Mouse (Mus musculus) liver, embryonic 14.5 days (tissue): ENCODE results near the gene Prpf40a. TPM values are rescaled to one million over a fixed set of nuclear protein-coding genes. Genes with fewer than 3 reads are reported as not detected.

Experiments
- ATAC-seq: fragments of 200-750 bp; cut with Nextera tagmentation; 2 replicates; pipeline ENCODE4 v1.8.0; 2017; ENCODE audit warnings: moderate number of reproducible peaks, mild to moderate bottlenecking, moderate library complexity; ENCODE audit not compliant: insufficient read depth
- DNase-seq, 3 experiments: peaks; one replicate each; pipeline ENCODE4 v3.0.0-alpha.2; 2012 to 2013; ENCODE audit warnings: low read depth in 3 of 3, low spot score in 3 of 3
- H3K27ac ChIP-seq: fragments of 300-500 bp; sonication (generic); 2 replicates; pipeline ENCODE4 v1.5.1; 2014; ENCODE audit warnings: moderate library complexity, mild to moderate bottlenecking, control low read depth, inconsistent platforms
- H3K27me3 ChIP-seq: fragments of 300-500 bp; sonication (generic); 2 replicates; pipeline ENCODE4 v1.6.1; 2014; ENCODE audit warnings: mild to moderate bottlenecking, low read length, moderate library complexity; ENCODE audit not compliant: control insufficient read depth, insufficient read depth
- H3K36me3 ChIP-seq: fragments of 300-500 bp; sonication (generic); replicated peaks from 2 replicates; pipeline ENCODE4 v1.6.1; 2014; ENCODE audit warnings: low read depth; ENCODE audit not compliant: control insufficient read depth, insufficient read depth
- H3K4me1 ChIP-seq, 2 experiments: fragments of 200-500 bp in 1 of 2; fragments of 300-500 bp in 1 of 2; sonication (generic) in 1 of 2; replicated peaks; 2 replicates each; pipeline ENCODE4 v1.6.1; 2012 to 2014; ENCODE audit warnings: antibody characterized with exemption in 1 of 2, inconsistent platforms in 1 of 2, low read length in 1 of 2; ENCODE audit not compliant: control insufficient read depth in 2 of 2, insufficient read depth in 2 of 2
- H3K4me2 ChIP-seq: fragments of 300-500 bp; sonication (generic); 2 replicates; pipeline ENCODE4 v1.6.1; 2014; ENCODE audit warnings: low read depth, mild to moderate bottlenecking, control low read depth, moderate library complexity
- H3K4me3 ChIP-seq, 2 experiments: fragments of 200-500 bp in 1 of 2; fragments of 300-500 bp in 1 of 2; sonication (generic) in 1 of 2; 2 replicates each; pipeline ENCODE4 v1.5.1; 2012 to 2014; ENCODE audit warnings: low read depth in 2 of 2, low read length in 2 of 2, mild to moderate bottlenecking in 2 of 2, control low read depth in 1 of 2, inconsistent platforms in 1 of 2, moderate library complexity in 1 of 2; ENCODE audit not compliant: insufficient read depth in 1 of 2
- H3K9ac ChIP-seq: fragments of 300-500 bp; sonication (generic); replicated peaks from 2 replicates; pipeline ENCODE4 v1.6.1; 2014; ENCODE audit warnings: mild to moderate bottlenecking, control low read depth, moderate library complexity
- H3K9me3 ChIP-seq: fragments of 300-500 bp; sonication (generic); 2 replicates; pipeline ENCODE4 v1.6.1; 2016; ENCODE audit warnings: low read length, mixed read lengths; ENCODE audit not compliant: control insufficient read depth
- CTCF ChIP-seq: IDR thresholded peaks from 2 replicates; pipeline ENCODE4 v1.5.1; 2016; ENCODE audit warnings: antibody characterized with exemption, low read depth, control low read depth
- EP300 ChIP-seq: IDR thresholded peaks from 2 replicates; pipeline ENCODE4 v1.6.1; 2016; ENCODE audit warnings: antibody characterized with exemption, low read depth
- WGBS: fragments of 180-500 bp; shearing (Covaris S2); extraction: QIAGEN DNeasy Blood & Tissue Kit; methylation state at CpG from one replicate; pipeline ENCODE4 v1.1.7; 2014; ENCODE audit not compliant: insufficient replicate concordance; 5-methylcytosine and 5-hydroxymethylcytosine counted together
- polyA plus RNA-seq, 2 experiments: library from polyadenylated mRNA; depleted of rRNA in 1 of 2; stranded (reverse) in 1 of 2; unstranded in 1 of 2; fragments of >200 nt; fragmentation: Nextera tagmentation in 1 of 2; extraction: Ambion mirVana in 1 of 2; gene quantifications; 2 replicates each; pipeline versions ENCODE4 v1.2.1 to v1.2.3; 2012 to 2014

Gene Prpf40a
- polyA plus RNA-seq, 2 experiments, result 11.0 to 76.3 TPM

DNA sequence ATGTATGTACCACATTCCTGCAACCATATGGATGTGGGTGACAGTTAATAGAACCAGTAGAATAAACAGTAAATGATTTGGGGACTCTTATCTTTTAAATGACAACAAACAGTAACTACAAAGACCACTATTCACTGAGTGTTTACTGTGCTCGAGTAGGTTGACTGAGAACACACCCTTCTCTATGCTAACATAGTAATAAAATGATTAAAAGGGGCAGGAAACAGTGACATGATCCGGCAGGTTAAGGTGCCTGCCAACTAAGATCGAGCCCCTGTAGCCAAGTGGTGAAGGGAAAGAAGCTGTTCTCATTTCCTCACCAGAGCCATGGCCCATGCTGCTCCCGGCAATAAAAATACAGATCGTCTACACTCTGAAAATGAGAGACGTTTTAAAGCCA lies 62.0 kb downstream of the Prpf40a start:
- Histone ChIP-seq H3K9ac (no peak overlapping the region), H3K4me2 (no peak overlapping the region), H3K4me3 (no peak overlapping the region), H3K27me3 (no peaks in the 10 kb centered on the region), H3K27ac (no peak overlapping the region), H3K9me3 (no peaks in the 10 kb centered on the region), H3K36me3 (no peaks in the 10 kb centered on the region), H3K4me1 (no peaks in the 10 kb centered on the region)
- TF ChIP-seq CTCF, result no peak
- no peak for TF ChIP-seq EP300
- 63% methylated on average over 6 of the region's 6 CpGs for WGBS
- DNase-seq (no peak), ATAC-seq (no peak)

DNA sequence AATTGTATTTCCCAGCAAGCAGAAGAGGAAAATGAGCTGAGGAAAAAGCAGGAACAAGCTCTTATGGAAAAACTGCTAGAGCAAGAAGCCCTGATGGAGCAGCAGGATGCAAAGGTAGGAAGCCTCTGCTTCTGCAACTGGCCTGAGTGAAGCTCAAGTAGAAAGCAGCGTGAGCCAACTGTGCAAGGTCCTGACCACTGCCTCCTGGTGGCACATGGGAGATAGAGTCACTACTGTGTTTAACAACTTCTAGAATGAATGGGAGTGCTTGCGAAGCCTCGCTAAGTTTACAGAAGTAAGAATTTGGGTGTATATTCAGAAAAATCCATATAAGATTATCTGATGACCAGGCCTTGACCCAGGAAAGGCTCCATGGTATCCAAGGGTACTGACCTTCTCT lies 65.1 kb downstream of the Prpf40a start:
- WGBS, result 75% methylated on average over 3 of the region's 3 CpGs
- H3K4me3 ChIP-seq, result no peak overlapping the region
- no peak overlapping the region for H3K27ac ChIP-seq
- no peak overlapping the region for H3K4me2 ChIP-seq
- no peak for DNase-seq
- no peak overlapping the region for H3K9ac ChIP-seq
- no peaks in the 10 kb centered on the region for H3K36me3 ChIP-seq
- no peak for ATAC-seq
- no peaks in the 10 kb centered on the region for H3K4me1 ChIP-seq
- no peaks in the 10 kb centered on the region for H3K9me3 ChIP-seq
- no peak for TF ChIP-seq CTCF
- no peak for TF ChIP-seq EP300
- H3K27me3 ChIP-seq, result no peaks in the 10 kb centered on the region

DNA sequence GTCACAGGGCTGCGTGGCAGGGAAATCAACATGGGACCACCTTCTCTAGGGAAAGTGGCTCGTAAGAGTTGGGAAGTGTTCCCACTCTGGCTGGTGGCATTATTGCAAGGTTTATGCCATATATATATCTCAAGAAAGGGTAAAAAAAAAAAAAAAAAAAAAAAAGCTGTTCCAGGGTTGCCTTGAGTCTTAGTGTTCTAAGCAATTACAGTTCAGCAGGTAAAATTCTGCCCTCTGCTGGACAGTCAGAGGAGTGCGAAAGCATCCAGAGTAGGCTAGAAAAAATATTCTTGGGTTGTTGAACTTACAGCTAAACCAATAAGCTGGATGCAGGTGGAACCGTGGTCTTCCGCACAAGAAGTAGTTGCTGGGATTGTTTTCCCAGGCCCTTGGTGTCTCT lies 69.3 kb downstream of the Prpf40a start:
- DNase-seq (peak in 1 of 3 experiments; percentile 9), ATAC-seq (no peak)
- no peak overlapping the region for H3K27ac ChIP-seq
- TF ChIP-seq EP300, result no peak
- TF ChIP-seq CTCF, result peak; percentile 63
- no peak overlapping the region for H3K9ac ChIP-seq
- H3K27me3 ChIP-seq, result no peaks in the 10 kb centered on the region
- H3K4me2 ChIP-seq, result no peak overlapping the region
- H3K4me1 ChIP-seq, result no peaks in the 10 kb centered on the region
- 45% methylated on average over 5 of the region's 5 CpGs for WGBS
- no peaks in the 10 kb centered on the region for H3K9me3 ChIP-seq
- no peak overlapping the region for H3K4me3 ChIP-seq
- no peaks in the 10 kb centered on the region for H3K36me3 ChIP-seq

DNA sequence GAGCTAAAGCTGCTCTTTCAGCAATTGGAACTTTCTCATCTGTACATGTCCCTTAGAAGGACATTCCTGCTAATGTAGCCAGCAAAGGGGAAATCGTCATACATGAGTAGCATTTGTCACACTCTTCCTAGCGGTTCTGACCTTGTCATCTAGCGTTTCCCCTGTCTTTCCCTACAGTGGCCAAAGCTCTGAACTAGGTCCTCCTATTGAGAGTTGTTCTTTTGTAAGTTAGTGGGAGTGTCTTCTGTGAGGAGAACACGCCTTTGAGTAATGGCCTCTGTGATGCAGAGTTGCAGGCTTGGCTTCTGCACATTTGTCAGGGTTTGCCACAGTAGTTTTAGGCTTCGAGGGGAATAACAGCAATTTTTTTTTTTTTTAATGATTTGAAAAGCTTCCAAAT lies 82.5 kb downstream of the Prpf40a start:
- no peak overlapping the region for H3K27ac ChIP-seq
- H3K36me3 ChIP-seq, result no peaks in the 10 kb centered on the region
- no peak overlapping the region for H3K9ac ChIP-seq
- TF ChIP-seq EP300 (no peak), CTCF (no peak)
- no peak overlapping the region for H3K4me3 ChIP-seq
- 61% methylated on average over 5 of the region's 5 CpGs for WGBS
- no peak overlapping the region for H3K4me2 ChIP-seq
- no peaks in the 10 kb centered on the region for H3K27me3 ChIP-seq
- no peaks in the 10 kb centered on the region for H3K4me1 ChIP-seq
- DNase-seq, result no peak
- H3K9me3 ChIP-seq, result no peaks in the 10 kb centered on the region
- no peak for ATAC-seq

DNA sequence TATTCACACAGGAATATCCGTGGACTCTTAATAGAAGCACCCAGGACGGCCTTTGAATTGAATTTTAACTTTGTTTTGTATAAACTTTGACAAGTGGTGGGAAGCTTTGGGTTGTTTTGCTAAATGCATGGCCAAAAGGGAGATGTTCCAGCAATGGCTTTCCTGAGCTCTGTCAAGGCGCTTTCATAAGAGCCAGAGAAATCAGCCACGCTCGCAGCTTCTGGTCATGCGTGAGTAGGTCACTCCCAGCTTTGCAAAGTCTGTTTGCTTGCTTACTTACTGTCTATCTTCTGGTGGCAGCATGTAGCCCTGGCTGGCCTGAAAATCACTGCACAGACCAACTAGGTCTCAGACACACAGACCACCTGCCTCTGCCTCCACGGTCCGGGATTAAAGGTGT lies 84.6 kb downstream of the Prpf40a start:
- Histone ChIP-seq H3K9ac (no peak overlapping the region), H3K4me1 (no peaks in the 10 kb centered on the region), H3K27me3 (no peaks in the 10 kb centered on the region), H3K36me3 (no peaks in the 10 kb centered on the region), H3K4me2 (no peak overlapping the region), H3K4me3 (no peak overlapping the region), H3K9me3 (no peaks in the 10 kb centered on the region), H3K27ac (no peak overlapping the region)
- no peak for TF ChIP-seq EP300
- no peak for TF ChIP-seq CTCF
- DNase-seq, result no peak
- ATAC-seq, result no peak
- 78% methylated on average over 8 of the region's 8 CpGs for WGBS
